Mouse (Mus musculus): ENCODE data around the gene Sgsm2.
A peak's percentile ranks its signal among the peaks of the same experiment; 100 is the strongest.

Gene Sgsm2

GRCm38 (mm10) chr11:74842045-74842444 is 54.8 kb downstream of the Sgsm2 start:
- no peak for DNase-seq (ENCODE audit: low spot score in 2 of 2)

GRCm38 (mm10) chr11:74841366-74841765 is 55.5 kb downstream of the Sgsm2 start:
- no peak for DNase-seq (ENCODE audit: low spot score in 2 of 2)

DNA sequence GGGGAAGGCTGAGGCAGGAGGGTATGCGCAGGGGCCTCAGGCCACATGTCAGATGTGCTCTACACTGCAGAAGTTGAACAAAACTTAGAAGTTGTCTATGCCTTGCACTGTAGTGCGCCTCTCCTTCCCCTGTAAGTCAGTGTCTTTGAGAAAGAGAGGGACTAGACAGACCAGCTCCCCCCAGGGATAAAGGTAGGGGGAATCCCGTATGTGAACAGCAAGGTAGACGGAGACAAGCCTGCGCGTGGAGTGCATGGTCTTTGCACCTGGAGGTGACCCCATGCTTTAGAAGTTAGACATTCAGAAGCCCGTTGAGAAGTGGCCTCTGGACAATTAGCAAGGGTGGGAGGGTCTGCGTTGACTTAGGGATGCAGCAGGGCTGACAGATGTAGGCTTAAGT is 56.1 kb downstream of the Sgsm2 start:
- no peak for DNase-seq (ENCODE audit: low spot score in 2 of 2)

GRCm38 (mm10) chr11:74839860-74840715 is 56.8 kb downstream of the Sgsm2 start:
- DNase-seq (ENCODE audit: low spot score in 2 of 2), result no peak

DNA sequence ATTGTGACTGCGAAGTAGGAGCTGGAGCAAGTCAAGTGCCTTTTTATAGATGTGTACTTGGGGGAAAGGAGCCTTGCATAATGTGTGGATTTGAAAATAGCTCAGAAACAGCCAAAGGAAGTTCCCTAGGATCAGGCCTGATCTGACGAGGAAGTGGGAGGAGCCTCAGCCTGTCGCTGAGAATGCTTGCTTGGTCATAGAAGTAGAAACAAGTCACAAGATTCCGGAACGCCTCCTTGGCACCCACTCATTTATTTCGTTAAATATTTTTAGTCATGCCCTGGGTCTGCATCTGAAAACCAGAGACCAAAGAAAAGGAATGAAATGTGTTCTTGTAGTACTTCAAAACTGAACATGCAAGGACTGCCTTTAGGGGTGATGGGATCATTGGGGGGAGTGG is 57.9 kb downstream of the Sgsm2 start:
- DNase-seq (ENCODE audit: low spot score in 2 of 2), result peak; percentile 84 to 87

DNA sequence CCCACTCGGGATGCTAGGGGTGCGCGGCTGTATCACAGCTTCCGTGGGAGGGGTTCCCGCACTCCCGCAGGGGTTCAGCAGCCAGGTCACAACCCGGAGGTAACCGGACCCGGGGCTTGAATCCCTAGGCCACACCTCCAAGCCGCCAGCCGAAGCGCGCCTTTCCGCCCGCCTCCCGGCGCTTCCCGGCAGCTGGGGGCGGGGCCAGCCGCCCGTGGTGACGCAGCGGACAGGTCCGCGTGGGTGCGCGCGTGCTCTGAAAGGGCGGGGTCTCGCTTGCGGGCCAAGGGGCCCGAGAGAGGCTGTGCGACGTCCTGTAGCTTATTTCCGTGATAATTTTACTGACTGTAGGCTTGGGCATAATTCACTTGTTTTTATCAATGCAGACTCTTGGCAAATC is 58.4 kb downstream of the Sgsm2 start:
- peak; percentile 95 to 97 for DNase-seq (ENCODE audit: low spot score in 2 of 2)

DNA sequence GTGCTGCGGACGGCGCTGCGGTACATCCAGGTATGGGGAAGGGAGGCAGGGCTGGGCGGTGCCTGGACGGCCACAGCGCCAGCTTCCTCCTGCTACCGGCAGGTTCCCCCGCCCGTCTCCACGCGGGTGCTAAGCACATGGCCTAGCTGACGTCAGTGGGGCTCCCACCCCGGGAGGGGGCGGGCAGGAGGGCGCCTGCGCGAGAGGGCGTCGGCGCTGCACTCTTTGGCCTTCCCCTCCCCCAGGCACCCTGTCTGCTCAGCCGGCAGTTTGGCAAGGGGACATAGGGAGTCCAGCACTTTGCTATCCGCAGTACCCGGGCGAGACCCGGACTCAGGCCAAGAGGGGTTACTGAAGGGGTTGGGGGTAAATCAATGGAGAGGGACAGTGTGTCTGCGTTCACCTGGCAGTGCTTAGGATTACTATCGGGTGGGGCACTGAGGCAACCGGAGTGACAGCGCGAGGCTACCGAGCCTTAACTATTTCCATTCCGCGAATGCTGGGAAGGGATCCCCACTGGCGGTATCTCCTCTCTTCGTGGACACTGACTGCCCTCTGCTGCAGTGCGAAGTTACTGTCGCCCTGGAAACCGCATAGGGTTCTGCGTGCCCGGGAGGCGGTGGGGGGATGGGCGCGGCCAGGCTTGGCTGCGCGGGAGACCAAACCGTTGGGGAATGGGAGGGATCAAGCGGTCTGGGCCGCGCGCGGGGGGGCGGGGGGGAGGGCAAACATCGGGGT is 59.0 kb downstream of the Sgsm2 start:
- peak; percentile 96 for DNase-seq (ENCODE audit: low spot score in 2 of 2)

DNA sequence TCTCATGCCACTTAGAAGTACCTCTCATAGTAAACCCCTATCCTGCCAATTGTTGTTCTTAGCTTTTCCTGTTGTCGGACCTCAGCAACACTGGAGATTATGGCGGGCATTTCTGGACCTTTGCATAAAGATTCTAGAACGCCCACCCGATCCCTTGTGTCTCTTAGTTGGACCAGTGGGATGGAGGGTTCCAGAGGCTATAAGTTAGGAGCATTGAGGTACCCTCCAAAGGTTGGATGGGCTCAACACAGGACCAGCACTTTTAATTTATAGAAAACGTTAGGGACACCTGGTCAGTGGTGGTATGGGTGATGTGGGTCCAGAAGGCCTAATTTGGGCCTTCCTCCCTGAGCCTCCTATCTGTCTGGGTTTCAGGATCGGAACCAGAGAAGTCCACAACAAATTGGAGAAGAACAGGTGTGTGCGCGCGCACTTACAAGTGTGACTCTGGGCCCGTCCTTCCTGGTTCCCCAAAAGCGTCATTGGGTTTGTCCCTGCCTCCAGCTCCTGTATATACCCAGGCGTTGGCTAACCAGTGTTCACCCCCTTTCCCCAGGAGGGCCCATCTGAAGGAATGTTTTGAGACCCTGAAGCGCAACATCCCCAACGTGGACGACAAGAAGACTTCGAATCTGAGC is 59.7 kb downstream of the Sgsm2 start:
- DNase-seq (ENCODE audit: low spot score in 2 of 2), result no peak

DNA sequence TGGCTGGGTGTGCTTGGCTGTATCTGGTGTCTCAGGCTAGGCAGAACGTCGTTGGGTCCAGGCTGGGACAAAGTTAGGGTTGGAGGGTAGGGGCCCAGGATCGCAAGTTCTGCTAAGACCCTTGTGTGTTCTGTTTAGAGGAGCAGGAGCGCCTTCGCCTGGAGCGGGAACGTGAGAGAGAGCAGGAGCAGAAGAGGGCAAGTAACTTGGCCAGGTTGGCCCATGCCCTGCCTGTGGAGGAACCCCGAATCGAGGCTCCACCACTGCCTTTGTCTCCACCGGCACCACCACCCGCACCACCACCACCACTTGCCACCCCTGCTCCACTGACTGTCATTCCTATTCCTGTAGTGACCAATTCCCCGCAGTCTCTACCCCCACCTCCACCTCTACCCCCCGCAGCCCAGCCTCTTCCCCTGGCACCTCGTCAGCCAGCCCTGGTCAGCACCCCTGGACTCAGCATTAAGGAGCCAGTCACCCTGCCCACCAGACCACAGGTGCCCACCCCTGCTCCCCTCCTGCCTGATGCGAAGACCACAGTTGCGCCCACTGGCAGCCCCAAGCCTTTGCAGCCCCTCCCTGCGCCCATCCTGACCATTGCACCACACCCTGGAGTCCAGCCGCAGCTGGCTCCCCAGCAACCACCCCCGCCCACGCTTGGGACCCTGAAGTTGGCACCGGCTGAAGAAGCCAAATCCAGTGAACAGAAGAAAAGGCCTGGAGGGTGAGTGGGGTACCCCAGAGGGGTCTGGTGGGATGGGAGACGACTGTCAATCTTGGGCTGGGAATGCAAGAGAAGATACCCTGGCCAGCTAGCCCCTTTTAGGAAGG is 60.4 kb downstream of the Sgsm2 start:
- DNase-seq (ENCODE audit: low spot score in 2 of 2), result no peak

- DNase-seq (ENCODE audit: low spot score in 2 of 2), result no peak
Measured at GRCm38 (mm10) chr11:74835593-74836224, 61.2 kb downstream of the Sgsm2 start.

- DNase-seq (ENCODE audit: low spot score in 2 of 2), result no peak
Measured at GRCm38 (mm10) chr11:74834650-74835277, 62.1 kb downstream of the Sgsm2 start.

GRCm38 (mm10) chr11:74834359-74834638 is 62.6 kb downstream of the Sgsm2 start:
- DNase-seq (ENCODE audit: low spot score in 2 of 2), result no peak

DNA sequence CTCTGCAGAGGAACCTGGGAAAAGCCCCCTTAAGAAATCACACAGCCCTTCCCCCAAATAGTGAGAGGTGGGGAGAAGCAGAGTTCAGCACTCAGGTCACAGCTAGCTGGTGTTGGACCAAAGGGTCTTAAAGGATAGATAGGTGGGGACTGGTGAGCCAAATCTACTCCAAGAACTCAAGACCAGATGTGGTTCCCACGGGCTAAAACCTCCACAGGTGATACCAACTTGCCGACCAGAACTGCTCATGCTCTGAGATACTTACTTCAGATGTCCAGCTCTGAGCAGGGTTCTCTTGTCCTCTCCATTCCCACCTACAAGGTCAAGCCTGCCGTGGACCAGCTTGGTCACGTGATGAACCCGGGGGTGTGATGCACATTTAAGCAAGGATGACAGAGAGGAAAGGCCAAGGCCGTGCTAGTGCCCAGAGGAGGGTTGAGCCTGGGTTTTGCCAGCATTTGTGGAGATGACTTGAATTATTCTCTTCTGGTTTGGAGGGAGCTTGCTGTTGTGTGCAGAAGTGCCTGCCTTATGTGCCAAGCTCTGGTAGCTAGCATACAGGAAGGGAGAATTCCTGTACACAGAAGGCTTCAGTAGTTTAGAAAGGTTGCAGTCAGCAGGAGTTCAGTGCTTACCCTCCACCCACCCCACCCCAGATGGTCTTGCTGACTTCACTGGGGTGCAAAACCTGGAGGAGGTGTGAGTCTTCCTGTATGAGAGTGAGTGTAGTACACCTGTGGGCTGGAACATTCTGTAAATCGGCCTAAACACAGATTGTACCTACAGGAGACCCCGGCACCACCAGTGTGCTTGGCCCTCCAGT is 63.1 kb downstream of the Sgsm2 start:
- DNase-seq (ENCODE audit: low spot score in 2 of 2), result no peak

GRCm38 (mm10) chr11:74832503-74833143 is 64.2 kb downstream of the Sgsm2 start:
- DNase-seq (ENCODE audit: low spot score in 2 of 2), result peak; percentile 68 to 72

GRCm38 (mm10) chr11:74831606-74832451 is 65.0 kb downstream of the Sgsm2 start:
- DNase-seq (ENCODE audit: low spot score in 2 of 2), result peak; percentile 100

DNA sequence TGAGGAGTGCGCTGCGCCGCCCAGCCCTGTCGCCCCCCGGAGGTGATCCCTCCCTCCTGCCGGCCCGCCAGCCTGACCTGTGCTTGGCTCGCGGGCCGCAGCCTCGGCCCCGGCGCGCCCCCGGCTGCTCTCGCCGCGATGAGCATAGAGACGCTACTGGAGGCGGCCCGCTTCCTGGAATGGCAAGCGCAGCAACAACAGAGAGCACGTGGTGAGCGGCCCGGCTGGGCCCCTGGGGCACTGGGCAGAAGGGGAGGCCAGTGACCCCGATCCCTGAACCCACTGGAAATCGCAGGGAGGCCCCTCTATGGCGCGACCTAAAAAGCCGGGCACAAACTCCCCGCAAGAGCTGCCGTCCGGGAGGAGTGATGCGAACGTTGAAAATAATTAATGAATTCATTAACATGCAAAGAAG is 65.7 kb downstream of the Sgsm2 start:
- DNase-seq (ENCODE audit: low spot score in 2 of 2), result peak in 1 of 2 experiments; percentile 62

- DNase-seq (ENCODE audit: low spot score in 2 of 2), result peak; percentile 100
Measured at GRCm38 (mm10) chr11:74830256-74831161, 66.4 kb downstream of the Sgsm2 start, which contains the start of gene Mnt. Gene Mnt (plus strand): TSS chr11:74830920.

Measured in heart, adult 9 months (tissue).